Mouse (Mus musculus) lung, postnatal 4 days (tissue): Measurements from ENCODE around the gene Lmx1a.

Experiments
- DNase-seq, 2 experiments: peaks; one replicate each; pipeline ENCODE4 v3.0.0; 2021

Lmx1a gene

DNA sequence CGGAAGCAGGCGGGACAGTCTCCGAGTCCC is at the start of gene Lmx1a:
Gene Lmx1a (plus strand): TSS at position 6 of the 30 bp plus-strand sequence.
- DNase-seq: no peak

DNA sequence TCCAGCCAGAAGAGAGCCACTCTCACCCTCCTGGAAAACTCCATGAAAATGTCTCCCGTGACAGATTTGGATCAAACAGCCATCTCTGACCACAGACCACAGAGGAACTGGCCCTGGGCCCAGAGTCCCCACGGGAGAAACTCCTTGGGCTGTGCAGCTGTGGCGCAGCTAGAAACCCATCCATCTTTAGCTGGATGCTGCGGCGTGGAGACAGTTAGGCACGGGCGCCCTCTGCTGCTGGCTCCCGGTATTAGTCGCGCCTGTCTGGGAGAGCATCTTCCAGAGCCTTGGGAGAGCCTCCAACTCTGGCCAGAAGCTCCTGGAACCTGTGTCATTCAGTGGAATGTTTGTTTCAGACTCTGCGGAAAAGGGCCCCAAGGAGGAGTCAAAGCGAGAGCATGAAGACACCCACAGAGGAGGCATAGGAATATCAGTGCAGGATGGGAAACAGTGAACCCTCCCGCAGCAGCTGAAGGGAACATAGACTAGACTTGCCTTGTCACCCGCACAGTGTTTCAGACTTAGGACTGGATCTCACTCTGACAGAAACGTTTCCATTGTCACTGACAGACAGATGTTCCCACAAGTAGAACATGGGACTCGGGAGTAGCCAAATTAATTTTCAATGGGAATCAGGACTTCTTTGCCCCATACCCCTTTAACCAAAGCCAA is 44.0 kb upstream of the Lmx1a start:
- DNase-seq: peak; percentile 75 to 81

DNA sequence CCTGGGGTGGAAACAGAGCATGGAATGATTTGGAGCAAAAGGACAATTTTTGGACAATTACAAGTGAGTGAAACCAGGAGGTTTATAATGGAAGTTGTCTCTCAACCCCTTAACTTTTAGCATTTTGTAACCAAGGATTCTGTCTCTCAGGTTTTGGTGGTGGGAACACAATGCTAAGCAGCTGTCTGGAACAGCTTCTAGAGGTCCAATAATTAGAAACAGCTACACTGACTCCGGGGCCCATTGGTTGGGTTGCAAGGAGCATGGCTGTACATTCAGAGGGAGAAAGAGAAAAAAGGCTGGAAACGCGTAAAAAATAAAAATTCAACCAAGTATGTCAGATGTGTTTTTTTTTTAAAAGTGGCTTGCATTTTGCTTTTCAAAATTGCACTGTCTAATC is 40.4 kb upstream of the Lmx1a start:
- DNase-seq: no peak

DNA sequence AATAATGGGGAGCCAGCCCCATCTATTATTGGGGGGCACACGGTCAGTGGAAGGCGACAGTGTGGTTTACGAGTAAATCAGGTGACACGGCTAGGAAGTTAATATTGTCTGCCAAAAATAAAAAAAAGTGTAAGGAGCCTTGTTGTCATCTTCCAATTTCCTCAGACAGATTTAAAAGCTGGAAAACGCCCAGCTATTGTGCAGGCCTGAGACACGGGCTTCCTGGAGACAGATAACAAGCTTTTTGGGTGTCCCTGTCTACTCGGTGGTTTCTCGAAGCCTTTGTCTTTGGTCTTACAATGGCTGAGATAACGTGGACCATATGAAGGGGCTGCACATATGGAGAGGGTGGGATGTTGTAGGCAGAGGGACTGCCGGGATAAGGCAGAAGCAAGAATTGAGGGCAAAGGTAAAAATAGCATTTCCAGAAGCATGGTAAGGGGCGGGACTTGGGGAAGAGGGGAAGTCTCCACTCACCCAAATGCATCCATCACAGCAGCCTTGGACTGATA is 39.9 kb upstream of the Lmx1a start:
- no peak for DNase-seq

DNA sequence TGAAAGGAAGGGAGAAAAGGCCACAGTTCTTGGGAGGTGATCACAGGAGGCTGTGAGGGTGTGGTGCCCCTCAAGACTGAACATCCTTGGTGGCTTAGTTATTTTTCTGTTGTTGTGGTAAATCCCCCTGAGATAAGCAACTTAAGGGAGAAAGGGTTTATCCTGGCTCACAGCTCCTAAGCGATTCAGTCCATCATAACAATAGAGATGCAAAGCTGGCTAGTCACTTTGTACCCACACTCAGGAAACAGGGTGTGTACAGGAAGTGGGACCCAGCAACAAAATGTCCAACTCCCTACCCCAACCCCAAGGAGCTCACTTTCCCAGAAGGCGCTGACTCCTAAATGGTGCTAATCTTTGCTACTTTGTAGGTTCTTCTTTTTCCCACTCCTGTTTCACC is 36.7 kb upstream of the Lmx1a start:
- no peak for DNase-seq

DNA sequence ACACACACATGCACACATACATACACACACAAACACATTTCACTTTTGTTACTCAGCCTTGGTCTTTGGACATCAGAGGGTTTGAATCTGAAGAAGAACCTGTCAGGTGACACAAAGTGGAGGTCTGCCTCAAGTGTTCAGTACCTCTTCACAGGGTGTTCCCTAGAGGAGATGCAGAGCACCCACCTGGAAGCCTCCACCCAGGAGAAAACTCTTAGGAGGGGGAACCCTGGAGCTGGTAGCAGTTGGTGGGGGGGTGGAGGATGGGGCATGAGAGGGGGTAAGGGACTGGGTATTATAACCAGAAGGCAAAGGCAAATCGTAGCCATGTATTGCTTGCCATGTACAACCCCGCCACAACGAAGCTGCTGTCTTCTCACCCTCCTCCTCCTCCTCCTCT is 30.0 kb upstream of the Lmx1a start:
- DNase-seq: no peak

DNA sequence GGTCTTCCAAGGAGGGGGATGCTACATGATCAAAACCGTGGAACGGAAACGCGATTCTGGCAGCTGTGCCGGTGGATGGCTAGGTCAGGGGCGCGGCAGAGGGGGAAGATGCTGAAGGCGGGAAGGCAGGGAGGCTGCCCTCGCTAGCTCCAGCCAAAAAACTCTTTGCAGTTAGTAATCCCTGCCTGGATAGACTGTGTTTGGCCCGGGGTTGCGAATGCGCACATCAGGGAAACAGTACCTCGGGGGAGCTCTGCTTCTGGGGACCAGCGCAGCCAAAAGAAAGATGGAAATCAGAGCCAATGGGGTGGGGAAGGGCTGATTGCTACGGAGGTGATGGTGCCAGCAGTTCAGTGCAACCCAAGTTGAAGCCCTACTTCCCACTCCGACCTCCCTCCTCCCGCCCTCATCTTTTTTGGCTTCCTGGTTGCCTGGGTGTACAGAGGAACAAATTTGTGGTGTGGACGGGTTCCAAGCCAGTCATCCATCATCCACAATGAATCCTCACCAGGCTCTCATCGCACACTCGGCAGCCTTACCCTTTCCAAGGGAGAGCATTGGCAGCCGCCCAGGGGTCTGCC is 28.4 kb upstream of the Lmx1a start:
- peak; percentile 46 for DNase-seq

DNA sequence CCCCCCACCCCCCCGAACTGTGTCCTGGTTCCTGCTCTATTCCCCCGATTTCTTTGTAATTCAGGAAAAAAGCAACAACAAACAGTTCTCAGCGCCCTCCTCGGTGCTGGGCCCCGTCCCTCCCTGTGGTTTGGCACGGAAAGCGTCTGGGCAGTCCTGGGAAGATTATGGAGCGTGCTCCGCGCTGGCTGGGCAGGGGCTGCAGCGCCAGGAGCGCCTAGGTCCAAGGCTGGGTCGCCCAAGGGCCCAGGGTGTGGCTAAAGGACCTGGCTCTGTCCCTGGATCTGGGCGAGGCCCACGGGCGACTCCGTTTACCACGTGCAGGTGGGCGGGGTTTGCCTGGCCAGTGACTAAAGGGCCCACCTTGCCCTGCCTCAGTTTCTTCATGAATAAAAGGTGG is 27.9 kb upstream of the Lmx1a start:
- peak; percentile 17 to 53 for DNase-seq

DNA sequence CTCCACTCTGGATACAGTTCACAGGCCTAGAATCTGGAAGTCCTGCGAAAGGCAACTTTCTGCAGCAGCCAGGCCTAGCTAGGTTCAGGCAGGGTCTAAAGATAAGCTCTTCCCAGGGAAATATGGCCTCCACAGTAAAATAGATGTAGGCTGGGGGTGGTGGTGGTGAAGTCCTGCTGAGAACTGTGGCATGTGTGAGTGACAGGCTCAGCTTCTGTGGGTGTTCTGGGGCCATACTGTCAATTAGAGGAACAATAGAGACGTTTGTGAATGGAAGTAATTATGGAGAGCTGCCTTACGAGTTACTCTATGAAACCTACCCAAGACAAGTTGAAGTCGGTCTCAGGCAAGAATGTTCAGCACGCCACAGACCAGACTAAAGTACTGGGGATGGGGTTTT is 25.9 kb upstream of the Lmx1a start:
- no peak for DNase-seq

DNA sequence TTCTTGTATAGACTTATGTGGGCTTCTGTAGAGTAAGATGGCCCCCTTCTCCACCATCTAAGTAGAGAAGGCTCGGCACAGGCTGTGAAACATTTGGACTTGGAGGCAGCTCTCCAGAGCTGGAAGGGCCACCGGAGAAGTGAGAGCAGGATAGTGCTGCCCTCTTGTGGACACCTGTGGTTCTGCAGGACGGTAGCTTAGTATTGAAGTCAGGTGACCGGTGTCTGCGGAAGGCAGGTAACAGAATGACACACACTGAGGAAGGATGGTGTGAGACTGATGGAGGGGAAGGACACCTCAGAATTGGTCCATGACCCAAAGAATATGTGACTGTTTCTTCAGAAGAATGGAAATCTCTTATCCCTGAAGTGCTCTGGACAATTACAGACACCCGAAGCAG is 19.2 kb upstream of the Lmx1a start:
- DNase-seq: peak in 1 of 2 experiments; percentile 47

DNA sequence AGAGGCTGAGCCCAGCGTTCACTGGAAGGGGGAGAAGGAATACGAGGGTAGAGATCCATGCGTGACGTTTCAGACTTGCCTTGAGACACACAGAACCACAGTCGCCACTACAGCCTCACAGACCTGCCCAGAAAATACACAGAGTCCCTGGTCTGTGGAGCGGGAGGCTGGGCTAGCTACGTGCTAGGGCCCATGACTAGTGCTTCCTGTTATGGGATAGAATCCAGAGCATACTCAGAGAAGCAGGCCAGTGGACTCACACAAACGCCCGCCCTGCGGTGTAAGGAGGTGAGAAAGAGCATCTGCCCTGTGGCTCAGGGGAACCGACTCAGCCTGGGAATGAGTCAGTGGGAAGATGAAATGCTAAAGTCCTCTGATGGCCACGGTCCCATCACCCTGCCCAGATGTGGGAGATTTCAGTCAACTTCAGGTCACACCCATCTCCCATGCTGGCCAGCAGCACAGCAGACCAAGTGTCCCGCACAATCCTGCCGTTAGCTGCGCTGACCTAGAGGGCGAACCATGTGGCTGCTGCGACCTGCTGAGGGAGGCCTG is 16.5 kb upstream of the Lmx1a start:
- DNase-seq: no peak

DNA sequence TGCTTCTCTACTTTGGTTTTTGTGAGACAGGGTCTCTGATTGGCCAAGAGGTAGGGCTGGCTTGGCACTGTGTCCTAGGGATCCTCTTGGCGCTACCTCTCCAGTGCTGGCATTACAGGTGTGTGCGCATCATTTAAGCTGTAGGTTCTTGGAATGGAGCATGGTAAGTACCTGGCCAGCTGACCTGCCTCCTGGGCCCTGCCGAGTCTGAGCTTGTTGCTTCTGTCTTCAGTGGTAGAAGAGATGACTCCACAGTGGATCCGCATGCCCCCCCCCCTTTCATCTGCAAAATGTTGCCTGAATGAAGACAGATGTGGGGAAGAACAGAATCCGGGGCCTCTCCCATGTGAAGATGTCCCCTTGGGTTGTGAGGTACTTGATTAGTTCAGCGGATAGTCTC is 10.0 kb upstream of the Lmx1a start:
- no peak for DNase-seq

DNA sequence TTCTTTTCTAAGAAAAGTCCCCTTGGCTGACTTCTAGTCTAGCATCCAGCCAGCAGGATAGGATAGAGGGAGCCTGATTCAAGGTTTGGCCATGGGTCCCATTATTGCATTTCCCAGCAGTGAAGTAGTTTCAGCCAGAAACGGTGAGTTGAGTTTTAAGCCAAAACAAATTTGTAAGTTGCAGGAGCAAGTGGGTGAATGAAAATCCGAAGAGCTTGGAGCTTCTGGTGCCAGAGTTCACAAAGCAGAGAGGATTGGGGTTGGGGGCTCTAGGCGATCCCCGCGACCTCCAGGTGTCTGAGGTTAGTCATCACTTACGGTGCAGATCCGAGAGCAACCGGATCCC is 1.1 kb upstream of the Lmx1a start:
- no peak for DNase-seq

DNA sequence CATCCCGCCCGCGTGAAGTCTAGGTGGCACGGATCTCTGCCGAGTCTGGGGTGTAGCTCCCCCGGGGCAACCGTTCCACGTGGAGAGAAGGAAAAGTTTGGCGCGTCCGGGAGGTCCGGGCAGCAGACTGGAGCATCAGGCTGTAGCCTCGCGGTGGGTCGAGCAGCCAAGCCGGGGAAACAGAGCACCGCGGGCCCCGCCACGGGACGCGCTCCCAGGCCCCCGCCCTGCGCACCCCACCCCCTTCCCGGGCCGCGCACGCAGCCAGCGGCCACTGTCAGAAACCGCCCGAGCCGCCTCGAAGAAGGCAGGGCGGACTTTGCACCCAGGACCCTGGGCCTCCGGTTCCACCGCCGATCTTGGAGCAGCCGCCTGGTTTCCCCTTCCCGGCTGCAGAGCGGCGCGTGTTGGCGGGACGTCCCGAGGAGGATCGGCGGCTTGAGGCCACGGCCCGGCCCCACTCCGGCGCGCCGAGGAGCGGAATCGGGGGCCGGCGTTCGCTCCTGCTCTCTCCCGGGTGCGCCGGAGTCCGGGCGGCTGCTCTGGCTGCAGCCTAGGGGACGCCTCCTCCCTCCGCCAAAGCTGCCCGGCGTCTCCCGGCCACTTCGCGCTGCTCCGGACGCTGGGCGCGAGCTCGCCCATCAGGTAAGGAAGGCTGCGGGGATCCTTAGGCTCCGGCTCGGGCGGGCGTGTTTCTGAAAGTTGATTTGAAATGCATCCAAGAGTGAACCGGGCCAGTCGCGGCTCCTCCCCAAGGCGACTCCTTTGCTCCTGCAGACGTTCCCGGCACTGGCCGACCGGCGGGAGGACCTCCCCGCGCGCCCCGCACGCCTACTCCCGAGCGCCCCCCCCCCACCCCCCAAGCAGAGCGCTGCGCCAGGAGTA is 448 bp upstream of the Lmx1a start:
- DNase-seq: peak; percentile 18 to 42

DNA sequence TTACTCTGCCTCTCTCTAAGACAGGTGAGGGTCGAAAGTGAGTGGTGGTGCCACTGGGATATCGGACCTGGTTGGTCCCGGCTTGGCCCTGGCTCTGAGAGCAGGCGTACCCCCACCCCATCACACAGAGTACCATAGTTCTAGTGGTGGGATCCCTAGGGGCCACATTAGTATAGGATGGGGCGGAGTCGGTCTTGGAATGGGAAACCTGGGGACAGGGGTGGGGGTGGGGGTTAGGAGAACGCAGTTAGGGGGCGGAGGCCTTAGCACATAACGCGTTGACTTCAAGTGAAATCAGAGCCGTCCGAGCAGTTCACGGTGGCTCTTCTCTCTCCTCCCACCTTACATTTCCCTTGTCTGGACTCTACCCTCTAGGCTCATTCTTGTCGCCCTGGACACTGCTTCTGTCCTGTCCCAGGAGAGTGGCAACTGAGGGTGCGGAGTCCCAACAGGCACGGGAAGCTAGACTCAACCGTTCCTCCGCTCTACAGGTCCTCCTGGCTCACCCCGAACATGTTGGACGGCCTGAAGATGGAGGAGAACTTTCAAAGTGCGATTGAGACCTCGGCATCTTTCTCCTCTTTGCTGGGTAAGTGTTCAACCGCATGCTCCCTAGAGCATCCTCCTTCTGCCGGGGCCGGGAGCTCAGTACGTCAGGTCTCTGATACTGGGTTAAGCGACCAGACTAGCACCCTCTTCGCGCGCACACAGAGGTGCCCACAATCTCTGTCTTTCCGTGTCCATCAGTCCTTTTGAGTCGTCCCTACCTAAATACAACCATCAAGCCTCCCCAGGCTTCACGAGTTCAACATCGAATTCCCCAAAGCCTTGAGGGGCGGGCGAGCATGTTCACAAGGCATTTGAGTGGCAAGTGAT is 463 bp downstream of the Lmx1a start:
- DNase-seq: no peak

DNA sequence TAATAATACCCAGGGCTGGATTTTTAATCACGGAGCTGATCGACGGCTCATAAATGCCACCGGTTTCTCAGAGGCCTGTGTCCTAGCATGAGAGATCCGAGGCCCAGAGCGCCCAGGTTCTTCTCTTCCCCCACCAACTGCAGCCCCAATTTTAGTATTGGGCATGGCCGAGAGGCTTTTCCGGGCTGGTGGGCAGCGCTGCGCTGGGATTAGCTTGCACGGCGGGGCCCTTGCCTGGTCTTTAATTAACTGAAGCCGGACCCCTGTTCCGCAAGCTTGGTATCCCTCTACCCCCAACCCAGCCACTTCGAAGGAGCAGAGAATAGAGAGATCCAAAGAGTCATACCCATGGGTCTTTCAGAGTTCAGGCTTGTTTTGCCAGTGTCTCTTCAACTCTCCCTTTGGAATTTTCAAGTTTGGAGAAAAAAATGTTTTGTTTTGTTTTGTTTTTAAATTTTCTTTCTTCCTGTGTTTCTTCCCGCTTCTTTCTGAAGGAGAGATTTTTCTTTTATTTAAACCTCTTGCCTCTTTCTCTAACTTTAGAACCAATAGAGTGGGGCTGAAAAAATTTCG is 1.2 kb downstream of the Lmx1a start:
- DNase-seq: no peak

DNA sequence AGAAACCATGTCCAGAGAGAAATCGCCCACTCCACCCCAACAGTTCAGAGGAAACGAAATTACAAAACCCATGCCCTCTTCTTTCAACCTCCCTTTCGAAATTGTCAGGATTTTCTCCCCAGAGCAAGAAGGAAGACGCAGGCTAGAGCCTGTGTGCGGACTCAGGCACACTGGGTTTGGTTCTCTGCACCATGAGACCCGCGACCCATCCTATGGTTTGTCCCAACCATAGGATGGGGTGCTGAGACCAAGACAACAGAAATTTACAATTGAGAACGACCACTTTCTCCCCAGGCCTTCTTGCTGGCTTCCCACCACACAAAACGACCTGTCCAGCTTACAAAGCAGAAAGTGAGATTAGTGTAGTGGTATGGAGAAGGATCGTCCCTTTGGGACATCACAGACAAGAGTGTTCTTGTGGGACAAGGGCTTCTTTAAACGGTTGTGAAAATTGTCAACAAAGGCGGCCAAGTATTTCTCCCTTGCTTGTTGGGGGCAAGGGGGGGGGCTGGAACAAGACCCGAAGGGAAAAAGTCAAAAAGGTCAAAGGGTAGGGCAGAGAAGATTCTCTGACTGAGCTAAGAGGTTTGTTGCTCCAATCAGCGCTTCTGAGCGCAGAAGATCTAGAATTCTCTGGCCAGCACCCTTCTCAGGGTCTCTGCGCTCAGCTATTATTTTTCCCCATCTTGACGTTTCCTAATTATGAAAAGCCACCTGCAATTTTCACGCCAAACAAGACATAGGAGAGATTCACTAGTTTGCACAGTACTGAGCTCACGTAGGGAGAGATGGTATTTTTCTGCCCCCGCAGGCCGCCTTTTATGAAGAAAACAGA is 1.9 kb downstream of the Lmx1a start:
- DNase-seq: no peak

DNA sequence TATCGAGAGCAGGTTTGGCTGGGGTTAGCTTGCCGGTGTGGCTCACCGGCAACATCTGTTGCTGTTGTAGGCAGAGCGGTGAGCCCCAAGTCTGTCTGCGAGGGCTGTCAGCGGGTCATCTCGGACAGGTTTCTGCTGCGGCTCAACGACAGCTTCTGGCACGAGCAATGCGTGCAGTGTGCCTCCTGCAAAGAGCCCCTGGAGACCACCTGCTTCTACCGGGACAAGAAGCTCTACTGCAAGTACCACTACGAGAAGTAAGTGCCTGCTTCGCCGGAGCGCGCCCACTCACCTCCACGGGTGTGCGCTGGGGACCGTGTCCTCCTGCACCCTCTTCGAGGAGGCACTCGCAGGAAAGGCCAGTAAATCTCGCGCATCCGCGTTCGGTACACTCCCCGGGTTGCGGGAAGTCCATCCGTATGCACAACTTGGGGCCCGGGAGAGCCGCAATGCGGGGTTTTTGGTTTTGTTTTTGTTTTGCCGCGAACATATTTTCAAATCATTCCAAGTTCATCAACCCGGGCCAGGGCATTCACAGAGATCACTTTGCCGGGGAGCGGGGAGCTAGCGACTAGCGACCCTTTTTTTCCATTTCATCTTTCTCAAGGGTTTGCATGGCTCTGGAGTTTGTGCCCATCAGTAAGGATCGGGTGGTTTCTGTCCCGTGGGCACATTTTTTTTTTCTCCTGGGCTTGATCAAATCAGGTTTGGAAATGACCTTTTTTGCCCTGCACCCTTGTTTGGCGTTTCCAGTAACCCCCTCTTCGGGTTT is 3.1 kb downstream of the Lmx1a start:
- no peak for DNase-seq

DNA sequence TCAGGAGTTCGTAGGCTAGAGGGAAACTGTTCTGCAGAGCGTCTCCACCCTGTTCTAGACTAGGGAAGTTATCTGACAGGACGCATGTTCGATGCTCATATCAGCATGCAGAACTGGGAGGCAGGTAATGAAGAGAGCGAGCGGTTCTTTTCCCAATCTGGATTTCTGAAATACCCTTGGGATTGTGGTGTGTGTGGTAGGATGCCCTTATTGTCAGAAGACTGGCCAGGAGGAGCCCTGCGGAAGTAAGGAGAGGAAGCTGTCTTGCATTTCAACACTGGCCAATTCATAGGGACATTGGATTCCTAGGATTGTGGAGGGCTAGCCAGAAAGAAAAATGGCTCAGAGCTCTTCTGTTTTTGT is 3.6 kb downstream of the Lmx1a start:
- no peak for DNase-seq

DNA sequence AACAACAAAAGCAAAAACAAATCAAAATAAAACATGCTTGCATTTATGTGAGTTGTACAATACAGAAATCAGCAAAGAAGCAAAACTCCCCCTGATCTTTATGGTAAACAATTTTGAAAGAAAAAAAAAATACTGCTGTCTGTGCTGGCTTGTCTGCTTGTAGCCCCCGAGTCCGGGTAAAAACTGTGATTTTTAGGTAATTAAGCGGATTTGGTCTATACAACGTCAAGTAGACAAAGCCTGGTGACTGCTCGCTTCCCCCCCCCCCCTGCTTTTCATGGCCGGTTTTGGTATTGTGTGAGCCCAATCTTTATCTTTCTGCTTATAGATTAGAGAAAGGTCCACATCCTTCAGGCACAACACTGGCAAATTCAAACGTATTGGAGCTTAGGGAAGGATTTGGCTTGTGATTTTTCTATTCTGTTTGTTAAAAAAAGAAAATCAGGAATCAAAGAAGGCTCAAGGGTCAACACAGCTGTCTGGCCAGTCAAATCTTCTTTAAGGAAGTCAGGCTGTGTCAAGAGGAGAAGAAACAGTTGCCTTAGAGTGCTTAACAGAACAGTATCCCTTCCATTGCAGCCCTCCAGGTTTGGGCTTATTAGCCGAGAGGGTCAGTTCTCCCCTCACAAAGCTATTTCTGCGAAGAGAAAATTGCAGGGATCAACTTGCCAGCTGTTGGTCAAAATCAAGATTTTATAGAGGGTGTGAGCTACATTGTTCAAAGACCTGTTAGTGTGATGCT is 4.6 kb downstream of the Lmx1a start:
- DNase-seq: no peak

DNA sequence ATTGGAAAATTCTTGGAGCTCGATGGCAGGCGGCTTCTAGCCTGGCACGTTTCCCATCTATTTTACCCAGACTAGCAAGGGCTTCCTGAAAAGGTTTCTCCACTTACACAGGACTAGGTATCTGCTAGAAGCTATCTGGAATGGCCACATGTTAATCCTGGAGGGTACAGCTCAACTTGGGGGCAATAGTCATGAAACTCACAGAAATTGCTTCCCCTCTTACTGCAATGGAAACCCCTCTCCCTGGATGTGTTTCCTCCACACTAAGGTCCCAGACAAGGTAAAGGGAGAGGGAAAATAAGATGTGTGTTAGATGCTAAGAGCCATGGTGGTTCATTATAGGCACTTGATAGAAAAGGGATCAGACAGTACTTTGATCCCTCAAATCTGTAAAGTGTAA is 5.7 kb downstream of the Lmx1a start:
- DNase-seq: no peak
